Mouse (Mus musculus) bone marrow macrophage, adult 2 months (primary cell): ENCODE data around the gene BC049352.

Experiments used
- CTCF ChIP-seq: IDR thresholded peaks from 2 replicates; pipeline ENCODE4 v1.5.1; 2012; ENCODE audit warnings: low read depth, mild to moderate bottlenecking, low read length, moderate library complexity
- POLR2A ChIP-seq: IDR thresholded peaks from 2 replicates; pipeline ENCODE4 v1.6.1; 2012; ENCODE audit warnings: mild to moderate bottlenecking, low read depth, low read length, borderline replicate concordance

- peak; percentile 99 for TF ChIP-seq CTCF
- TF ChIP-seq POLR2A = no peak
Observed at GRCm38 (mm10) chr9:45299231-45300006, 117.6 kb downstream of the BC049352 start.
